23 mouse cellular contexts compared by ENCODE assay signal in the genomic region with DNA sequence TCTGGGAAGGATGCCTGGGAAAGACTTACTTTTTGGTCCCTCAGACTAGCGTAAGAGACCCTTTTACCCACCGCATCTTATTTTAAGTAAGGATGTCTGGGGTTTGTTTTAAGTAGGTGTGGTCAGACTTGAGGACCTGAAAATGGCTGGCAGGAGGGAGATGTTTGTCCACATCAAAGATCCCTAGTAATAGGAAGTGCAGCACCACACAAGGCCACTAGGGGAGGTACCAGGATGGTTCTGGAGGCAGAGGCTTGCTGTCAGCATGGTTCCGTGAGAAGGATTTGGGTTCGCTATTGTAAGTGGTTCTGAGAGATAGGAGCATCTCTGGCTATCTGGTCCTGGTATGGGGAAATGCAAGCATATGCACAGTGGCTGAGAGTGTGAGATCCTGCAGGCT. TPM values are rescaled to one million over a fixed set of nuclear protein-coding genes. Genes with fewer than 3 reads are reported as not detected.
A peak's percentile ranks its signal among the peaks of the same experiment; 100 is the strongest.
DNase-seq lines count a peak whose midpoint lies in the region; ATAC-seq lines count a peak whose summit lies in the region.
"Had no signal": no experiment of that assay in that cellular context is flagged by ENCODE, and none has a peak within 500 bp of the region (broad histone marks: within the 10 kb centered on the region; RNA-seq: fewer than 3 reads in every experiment).

No protein-coding gene starts in this region.

- WGBS in midbrain, embryonic 11.5 days: 99% methylated on average over 4 of the region's 4 CpGs
- WGBS in midbrain, embryonic 14.5 days: 94% methylated on average over 4 of the region's 4 CpGs

- no peak for ATAC-seq in midbrain, embryonic 11.5 days (ENCODE audit: low FRiP score)
- no peak for ATAC-seq in midbrain, embryonic 14.5 days (ENCODE audit: low FRiP score, low TSS enrichment)
- no peak for ATAC-seq in granulocyte monocyte progenitor cell, adult 5-6 weeks (replicated peaks; ENCODE audit: poor library complexity, severe bottlenecking)
- ATAC-seq: activated CD4-positive, CD25-positive, alpha-beta regulatory T cell, adult 4 months; CD4-positive, CD25-positive, alpha-beta regulatory T cell, adult 4 months; forebrain, embryonic 15.5 days; hindbrain, embryonic 16.5 days; inflammation-experienced regulatory T-cells, adult 6 months had no signal

- no peak overlapping the region for H3K4me2 ChIP-seq in midbrain, embryonic 11.5 days
- no peak overlapping the region for H3K4me2 ChIP-seq in midbrain, embryonic 14.5 days (ENCODE audit: low read length)
- H3K4me2 ChIP-seq: embryonic facial prominence, embryonic 15.5 days; forebrain, embryonic 15.5 days; heart, embryonic 12.5 days; hindbrain, embryonic 12.5 days had no signal

- no peaks in the 10 kb centered on the region for H3K27me3 ChIP-seq in midbrain, embryonic 11.5 days (ENCODE audit: control insufficient read depth, insufficient read depth, low read length)
- no peaks in the 10 kb centered on the region for H3K27me3 ChIP-seq in midbrain, embryonic 14.5 days (ENCODE audit: control insufficient read depth, insufficient read depth, low read length)
- H3K27me3 ChIP-seq: embryonic facial prominence, embryonic 15.5 days; forebrain, embryonic 15.5 days; heart, embryonic 12.5 days; hindbrain, embryonic 12.5 days had no signal

- no peak overlapping the region for H3K4me3 ChIP-seq in midbrain, embryonic 11.5 days (ENCODE audit: low read depth, low read length)
- H3K4me3 ChIP-seq in midbrain, embryonic 14.5 days (replicated peaks; ENCODE audit: low read depth, low read length): no peak overlapping the region
- H3K4me3 ChIP-seq: embryonic facial prominence, embryonic 15.5 days; erythroblast, embryonic 14.5 days; forebrain, embryonic 10.5 days; forebrain, embryonic 15.5 days; heart, embryonic 12.5 days; hindbrain, embryonic 12.5 days had no signal

- H3K4me1 ChIP-seq in midbrain, embryonic 11.5 days (ENCODE audit: control insufficient read depth, insufficient read depth, low read length): no peaks in the 10 kb centered on the region
- H3K4me1 ChIP-seq in midbrain, embryonic 14.5 days (ENCODE audit: control insufficient read depth, insufficient read depth, low read length): no peaks in the 10 kb centered on the region
- H3K4me1 ChIP-seq: embryonic facial prominence, embryonic 15.5 days; forebrain, embryonic 10.5 days; heart, embryonic 12.5 days; hindbrain, embryonic 12.5 days had no signal

- DNase-seq in adrenal gland, postnatal 14 days: peak; percentile 26
- no peak for DNase-seq in adrenal gland, adult 18-20 months (ENCODE audit: low spot score in 2 of 2)
- peak; percentile 47 for DNase-seq in midbrain, embryonic 11.5 days (ENCODE audit: low spot score, missing footprints)
- DNase-seq in midbrain, embryonic 14.5 days: no peak
- peak; percentile 79 for DNase-seq in R1 (ENCODE audit: low read depth, low spot score)
- no peak for DNase-seq in lung, postnatal 10 days
- DNase-seq: B cell, adult 2 months; cerebellum, adult 11 months; cerebellum, adult 8-10 months; embryo, embryonic 11 days; gastrocnemius, postnatal 14 days; heart, postnatal 4 days had no signal

- no peaks in the 10 kb centered on the region for H3K9me3 ChIP-seq in midbrain, embryonic 11.5 days (ENCODE audit: control insufficient read depth, low read length)
- H3K9me3 ChIP-seq in midbrain, embryonic 14.5 days (ENCODE audit: control insufficient read depth, low read length): no peaks in the 10 kb centered on the region
- H3K9me3 ChIP-seq: embryonic facial prominence, embryonic 15.5 days; forebrain, embryonic 15.5 days; hindbrain, embryonic 12.5 days had no signal

- H3K36me3 ChIP-seq in midbrain, embryonic 11.5 days (ENCODE audit: control insufficient read depth, insufficient read depth, low read length): peaks cover 3% of the 10 kb centered on the region; the same call in 1 of the 2 replicates
- H3K36me3 ChIP-seq in midbrain, embryonic 14.5 days (ENCODE audit: control insufficient read depth, insufficient read depth, low read length): peaks cover 46% of the 10 kb centered on the region
- H3K36me3 ChIP-seq: embryonic facial prominence, embryonic 15.5 days had no signal

- no peak overlapping the region for H3K9ac ChIP-seq in midbrain, embryonic 11.5 days (ENCODE audit: low read length)
- no peak overlapping the region for H3K9ac ChIP-seq in midbrain, embryonic 14.5 days (replicated peaks; ENCODE audit: low read length)
- H3K9ac ChIP-seq: embryonic facial prominence, embryonic 15.5 days; forebrain, embryonic 15.5 days; heart, embryonic 12.5 days; hindbrain, embryonic 12.5 days had no signal

- no peak overlapping the region for H3K27ac ChIP-seq in midbrain, embryonic 11.5 days (ENCODE audit: low read depth, low read length)
- no peak overlapping the region for H3K27ac ChIP-seq in midbrain, embryonic 14.5 days (replicated peaks; ENCODE audit: low read depth, low read length)
- H3K27ac ChIP-seq: embryonic facial prominence, embryonic 15.5 days; forebrain, embryonic 10.5 days; hindbrain, embryonic 12.5 days had no signal

RNA-seq across cellular contexts. Expression of gene Mrpl35, which starts 55.9 kb away (rescaled TPM):
- total RNA-seq in adrenal gland, postnatal 14 days (2021): 50.1 and 54.5 TPM in 2 replicates
- 10 to 100 TPM; 40.8 to 44.7 TPM for total RNA-seq in adrenal gland, adult 18-20 months (2021)
- 58.0 and 58.2 TPM in 2 replicates for polyA plus RNA-seq in midbrain, embryonic 11.5 days (2014; fragmentation: Nextera tagmentation; extraction: Ambion mirVana)
- 40.4 and 41.1 TPM in 2 replicates for polyA plus RNA-seq in midbrain, embryonic 14.5 days (2014; fragmentation: Nextera tagmentation; extraction: Ambion mirVana)
- total RNA-seq in granulocyte monocyte progenitor cell, adult 5-6 weeks (2014; fragmentation: Nextera tagmentation): 21.6 and 34.0 TPM in 2 replicates
- 40.0 and 54.7 TPM in 2 replicates for total RNA-seq in granulocyte monocyte progenitor cell, adult 5-6 weeks (2017)

Comparison
In these comparisons a context has a peak if more than half of its experiments do, and no peak if none do; other contexts are left out.
1. DNase-seq: peak in adrenal gland, postnatal 14 days (single experiment), midbrain, embryonic 11.5 days (single experiment) and R1 (single experiment); none in adrenal gland, adult 18-20 months (0 of 2), midbrain, embryonic 14.5 days (single experiment) and lung, postnatal 10 days (single experiment).